Mouse (Mus musculus): ENCODE measurements at regions not wholly inside any gene's neighbourhood (a gene's known extent, or its start where the extent isn't known, plus 50 kb on each side); places are given as distances from the start of the nearest gene placed in this dataset.

DNA sequence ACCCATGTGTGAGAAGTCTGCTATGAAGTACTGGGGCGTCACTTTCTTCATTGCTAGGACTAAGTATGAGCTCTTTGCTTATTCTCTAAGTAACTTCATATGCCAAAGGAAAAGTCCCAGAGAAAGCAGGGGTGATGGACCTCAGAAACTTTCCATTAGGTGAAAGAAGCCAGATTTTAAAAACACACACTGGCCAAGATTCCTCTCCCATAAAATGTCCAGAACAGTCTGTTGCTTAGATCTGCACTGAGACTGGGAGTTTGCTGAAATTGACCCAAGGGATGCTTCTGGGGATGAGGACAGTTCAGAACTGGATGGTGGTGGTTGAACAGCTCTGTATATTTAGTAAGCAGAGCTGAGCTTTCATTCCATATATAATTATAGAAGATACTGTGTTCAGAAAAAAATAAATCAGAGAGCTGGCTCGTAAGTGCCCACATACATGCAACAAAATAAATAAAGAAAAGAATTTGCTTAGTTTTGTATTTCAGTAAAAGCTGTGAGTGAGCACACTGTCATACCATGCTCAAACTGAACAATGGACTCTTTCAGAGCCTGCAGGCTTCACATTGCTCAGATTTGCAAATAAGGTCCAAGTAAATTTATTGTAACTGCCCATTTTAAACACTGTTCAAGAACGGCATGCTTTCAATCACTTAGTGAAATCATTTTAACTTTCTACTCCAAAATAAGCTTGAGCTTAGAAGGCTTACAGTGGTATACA, 200.8 kb upstream of the Dapk1 start:
- H3K9me3 ChIP-seq (ENCODE audit: low read length): 0 out of 2 replicates have a peak, but pooled peaks cover 4% of the 10 kb centered on the region
- no peaks in the 10 kb centered on the region for H3K27me3 ChIP-seq (ENCODE audit: insufficient read depth, low read length)
- H3K4me2 ChIP-seq (ENCODE audit: low read depth): no peak overlapping the region
- TF ChIP-seq CTCF (IDR thresholded peaks at IDR 0.05; ENCODE audit: low read depth): no peak
- DNase-seq (no peak), ATAC-seq (no peak)
- H3K4me3 ChIP-seq (ENCODE audit: low read depth, low read length): no peak overlapping the region
- no peak overlapping the region for H3K27ac ChIP-seq (ENCODE audit: low read depth, low read length)
- no peaks in the 10 kb centered on the region for H3K4me1 ChIP-seq (ENCODE audit: insufficient read depth)
- H3K36me3 ChIP-seq (ENCODE audit: insufficient read depth): no peaks in the 10 kb centered on the region
- no peak overlapping the region for H3K9ac ChIP-seq
- WGBS: 60% methylated on average over 3 of the region's 3 CpGs

DNA sequence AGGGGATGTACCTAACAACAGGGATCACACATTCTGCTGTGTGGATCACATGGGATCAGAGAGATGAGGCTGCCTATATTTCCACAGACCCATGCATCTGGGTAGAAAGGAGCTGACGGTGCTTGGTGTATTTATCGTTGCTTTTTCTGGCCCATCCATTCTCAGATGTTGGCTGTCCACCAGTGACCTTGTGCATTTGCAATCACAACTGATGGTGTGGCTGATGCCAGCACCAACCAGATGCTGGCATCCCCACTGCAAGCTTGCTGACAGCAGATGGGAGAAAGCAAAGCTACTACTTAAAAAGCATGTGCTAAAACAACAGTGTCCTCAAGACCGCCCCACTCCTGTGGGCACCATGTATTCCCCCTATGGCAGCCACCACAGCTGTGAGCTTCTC, 198.3 kb upstream of the Dapk1 start:
- no peak for TF ChIP-seq CTCF (IDR thresholded peaks at IDR 0.05; ENCODE audit: low read depth)
- Histone ChIP-seq H3K4me3 (ENCODE audit: low read depth, low read length) (no peak overlapping the region), H3K4me2 (ENCODE audit: low read depth) (no peak overlapping the region), H3K27me3 (ENCODE audit: insufficient read depth, low read length) (no peaks in the 10 kb centered on the region), H3K27ac (ENCODE audit: low read depth, low read length) (no peak overlapping the region), H3K4me1 (ENCODE audit: insufficient read depth) (no peaks in the 10 kb centered on the region), H3K9ac (no peak overlapping the region), H3K9me3 (ENCODE audit: low read length) (0 out of 2 replicates have a peak, but pooled peaks cover 4% of the 10 kb centered on the region), H3K36me3 (ENCODE audit: insufficient read depth) (no peaks in the 10 kb centered on the region)
- WGBS: 87% methylated on average over 3 of the region's 3 CpGs
- peak; percentile 50 for ATAC-seq
- DNase-seq: no peak

DNA sequence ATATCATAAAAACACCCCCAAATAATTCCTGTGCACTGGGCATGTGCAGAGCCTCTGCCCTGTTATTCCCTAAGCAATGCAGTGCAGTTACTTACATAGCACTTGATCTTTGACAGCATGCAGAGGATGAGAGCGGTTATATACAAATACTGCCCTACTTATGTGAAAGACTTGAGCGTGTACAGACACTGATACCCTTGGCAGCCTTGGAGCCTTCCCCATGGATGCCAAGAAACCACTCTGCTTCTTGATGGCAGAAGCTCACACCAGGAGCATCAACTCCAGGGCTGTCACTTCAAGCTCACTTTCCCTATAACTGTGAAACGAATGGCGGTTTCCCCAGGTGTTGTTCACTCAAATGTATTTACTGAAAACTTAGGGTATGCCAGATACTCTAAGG, 194.4 kb upstream of the Dapk1 start:
- Histone ChIP-seq H3K9me3 (ENCODE audit: low read length) (no peaks in the 10 kb centered on the region), H3K4me2 (ENCODE audit: low read depth) (no peak overlapping the region), H3K36me3 (ENCODE audit: insufficient read depth) (no peaks in the 10 kb centered on the region), H3K9ac (no peak overlapping the region), H3K27me3 (ENCODE audit: insufficient read depth, low read length) (no peaks in the 10 kb centered on the region), H3K27ac (ENCODE audit: low read depth, low read length) (no peak overlapping the region), H3K4me3 (ENCODE audit: low read depth, low read length) (no peak overlapping the region), H3K4me1 (ENCODE audit: insufficient read depth) (no peaks in the 10 kb centered on the region)
- no peak for TF ChIP-seq CTCF (IDR thresholded peaks at IDR 0.05; ENCODE audit: low read depth)
- WGBS: 83% methylated on average over 4 of the region's 4 CpGs
- DNase-seq (no peak), ATAC-seq (0 out of 2 replicates have a peak, but pooled peaks have one; percentile 12)

DNA sequence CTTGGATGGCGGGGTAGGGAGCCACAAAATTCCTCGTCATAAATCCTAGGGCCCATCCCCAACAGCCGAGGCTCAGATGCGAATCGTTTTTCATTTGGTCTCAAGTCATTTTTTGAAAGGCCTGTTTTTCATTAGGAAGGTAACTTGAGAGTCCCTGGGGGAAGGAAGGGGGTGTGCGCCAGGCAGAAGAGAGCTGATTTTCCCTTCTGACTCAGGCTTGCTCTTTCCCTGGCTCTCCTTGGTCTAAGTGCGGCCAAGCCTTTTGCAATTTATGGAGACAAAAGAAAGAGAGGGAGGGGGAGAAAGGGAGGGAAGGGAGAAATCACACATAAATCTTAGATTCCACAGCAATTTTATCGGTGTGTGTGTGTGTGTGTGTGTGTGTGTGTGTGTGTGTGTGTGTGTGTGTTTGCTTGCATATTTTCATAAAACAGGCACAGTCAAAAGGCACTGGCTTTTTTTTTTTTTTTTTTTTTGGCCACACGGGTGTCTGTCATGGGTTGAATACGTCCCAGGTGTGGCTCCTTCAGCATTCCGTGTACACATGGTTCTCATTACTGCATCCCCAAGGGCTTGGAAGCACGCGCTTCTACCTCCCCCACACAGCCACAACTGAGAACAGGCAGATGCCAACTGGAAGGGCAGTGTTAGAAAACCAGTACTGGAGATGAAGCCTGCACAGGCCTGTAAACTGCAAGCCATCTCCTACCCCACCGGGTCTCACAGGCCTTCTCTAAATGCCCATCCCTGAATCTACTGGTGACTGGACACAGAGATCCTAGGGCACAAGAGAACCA, 191.8 kb upstream of the Dapk1 start:
- no peaks in the 10 kb centered on the region for H3K27me3 ChIP-seq (ENCODE audit: insufficient read depth, low read length)
- no peaks in the 10 kb centered on the region for H3K4me1 ChIP-seq (ENCODE audit: insufficient read depth)
- TF ChIP-seq CTCF (IDR thresholded peaks at IDR 0.05; ENCODE audit: low read depth): no peak
- H3K36me3 ChIP-seq (ENCODE audit: insufficient read depth): no peaks in the 10 kb centered on the region
- no peak overlapping the region for H3K4me3 ChIP-seq (ENCODE audit: low read depth, low read length)
- ATAC-seq: no peak
- WGBS: 70% methylated on average over 14 of the region's 14 CpGs
- no peak overlapping the region for H3K27ac ChIP-seq (ENCODE audit: low read depth, low read length)
- H3K9me3 ChIP-seq (ENCODE audit: low read length): no peaks in the 10 kb centered on the region
- no peak overlapping the region for H3K9ac ChIP-seq
- H3K4me2 ChIP-seq (ENCODE audit: low read depth): no peak overlapping the region
- no peak for DNase-seq

DNA sequence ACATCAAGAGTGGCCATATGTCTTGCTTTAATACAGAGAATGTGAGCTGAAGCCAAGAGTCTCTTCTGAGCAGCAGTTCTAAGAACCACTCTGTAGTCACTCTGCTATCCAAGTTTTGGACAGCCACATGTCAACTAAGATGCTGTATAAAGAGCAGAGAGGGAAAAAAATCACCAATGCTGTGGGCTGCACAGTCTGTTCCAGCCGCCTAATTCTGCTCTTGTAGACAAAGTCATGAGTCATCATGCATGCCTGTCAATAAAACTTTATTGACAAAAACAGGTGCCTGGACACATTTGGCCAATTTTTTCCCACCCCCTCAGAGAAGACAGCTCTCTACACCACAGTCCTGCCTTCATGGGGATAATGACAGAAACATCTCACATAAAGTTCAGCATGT, 185.7 kb upstream of the Dapk1 start:
- ATAC-seq: peak; percentile 56
- H3K27me3 ChIP-seq (ENCODE audit: insufficient read depth, low read length): no peaks in the 10 kb centered on the region
- DNase-seq: no peak
- H3K36me3 ChIP-seq (ENCODE audit: insufficient read depth): no peaks in the 10 kb centered on the region
- no peak overlapping the region for H3K4me3 ChIP-seq (ENCODE audit: low read depth, low read length)
- no peak overlapping the region for H3K4me2 ChIP-seq (ENCODE audit: low read depth)
- H3K4me1 ChIP-seq (ENCODE audit: insufficient read depth): no peaks in the 10 kb centered on the region
- H3K9me3 ChIP-seq (ENCODE audit: low read length): no peaks in the 10 kb centered on the region
- no peak overlapping the region for H3K27ac ChIP-seq (ENCODE audit: low read depth, low read length)
- no peak for TF ChIP-seq CTCF (IDR thresholded peaks at IDR 0.05; ENCODE audit: low read depth)
- H3K9ac ChIP-seq: no peak overlapping the region
- 58% methylated on average over 1 of the region's 1 CpGs for WGBS

DNA sequence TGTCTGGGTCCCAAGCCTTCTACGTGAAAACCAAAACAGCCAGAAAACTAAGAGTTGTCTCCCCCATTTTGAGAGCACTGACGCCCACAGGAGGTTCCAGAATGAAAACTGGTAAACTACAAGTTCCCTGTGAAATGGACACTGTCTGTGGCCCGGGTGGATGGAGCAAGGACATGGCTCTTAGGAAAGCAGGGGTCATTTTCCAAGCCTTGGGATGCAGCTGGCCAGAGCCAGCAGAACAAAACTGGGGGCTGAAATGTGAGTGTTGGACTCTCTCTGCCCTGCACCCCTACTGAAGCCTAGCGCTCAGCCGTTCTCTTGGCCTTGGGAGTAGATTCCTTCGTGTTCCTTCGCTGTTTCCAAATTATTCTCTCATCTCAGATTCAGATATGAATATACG, 184.7 kb upstream of the Dapk1 start:
- ATAC-seq: no peak
- Histone ChIP-seq H3K4me1 (ENCODE audit: insufficient read depth) (no peaks in the 10 kb centered on the region), H3K27ac (ENCODE audit: low read depth, low read length) (no peak overlapping the region), H3K4me3 (ENCODE audit: low read depth, low read length) (no peak overlapping the region), H3K9me3 (ENCODE audit: low read length) (no peaks in the 10 kb centered on the region), H3K36me3 (ENCODE audit: insufficient read depth) (no peaks in the 10 kb centered on the region), H3K9ac (no peak overlapping the region), H3K27me3 (ENCODE audit: insufficient read depth, low read length) (no peaks in the 10 kb centered on the region), H3K4me2 (ENCODE audit: low read depth) (no peak overlapping the region)
- TF ChIP-seq CTCF (IDR thresholded peaks at IDR 0.05; ENCODE audit: low read depth): no peak
- WGBS: 83% methylated on average over 8 of the region's 8 CpGs
- DNase-seq: no peak

All from forebrain, postnatal 0 days (tissue).